Comparison of ENCODE assay signal across 8 mouse cellular contexts in genomic region chr15:12321091-12321787, GRCm38 (mm10). TPM values are rescaled to one million over a fixed set of nuclear protein-coding genes. Genes with fewer than 3 reads are reported as not detected.
DNase-seq lines count a peak whose midpoint lies in the region; ATAC-seq lines count a peak whose summit lies in the region.

Gene Golph3, plus strand, starts transcription at chr15:12321450.

- H3K9ac ChIP-seq in forebrain, embryonic 11.5 days (ENCODE audit: low read length), result peak within 1 kb of the TSS; percentile 97
- peak within 1 kb of the TSS; percentile 93 for H3K9ac ChIP-seq in heart, embryonic 16.5 days (ENCODE audit: low read length)
- peak within 1 kb of the TSS; percentile 100 for H3K9ac ChIP-seq in liver, embryonic 15.5 days
- peak within 1 kb of the TSS; percentile 98 for H3K9ac ChIP-seq in neural tube, embryonic 12.5 days

- H3K9me3 ChIP-seq in forebrain, embryonic 11.5 days (ENCODE audit: control insufficient read depth, low read length), result no peaks in the 10 kb centered on the region
- no peaks in the 10 kb centered on the region for H3K9me3 ChIP-seq in heart, embryonic 16.5 days (replicated peaks; ENCODE audit: control insufficient read depth, low read length)
- no peaks in the 10 kb centered on the region for H3K9me3 ChIP-seq in liver, embryonic 15.5 days (replicated peaks)
- H3K9me3 ChIP-seq in neural tube, embryonic 12.5 days, result no peaks in the 10 kb centered on the region

- ATAC-seq in forebrain, embryonic 11.5 days (replicated peaks; ENCODE audit: low FRiP score), result peak; percentile 98
- ATAC-seq in heart, embryonic 16.5 days (replicated peaks; ENCODE audit: extremely low read depth, insufficient read depth, low FRiP score), result peak; percentile 96
- peak; percentile 89 for ATAC-seq in liver, embryonic 15.5 days (ENCODE audit: insufficient read depth)
- ATAC-seq in neural tube, embryonic 12.5 days (ENCODE audit: low FRiP score, low read depth), result peak; percentile 97

- H3K27ac ChIP-seq in forebrain, embryonic 11.5 days (ENCODE audit: low read depth, low read length), result peak within 1 kb of the TSS; percentile 87
- peak within 1 kb of the TSS; percentile 93 for H3K27ac ChIP-seq in heart, embryonic 16.5 days (ENCODE audit: low read length)
- peak within 1 kb of the TSS; percentile 94 for H3K27ac ChIP-seq in liver, embryonic 15.5 days (replicated peaks)
- H3K27ac ChIP-seq in neural tube, embryonic 12.5 days, result peak within 1 kb of the TSS; percentile 90

- under 1% methylated on average over 74 of the region's 74 CpGs for WGBS in forebrain, embryonic 11.5 days
- WGBS in heart, embryonic 16.5 days, result under 1% methylated on average over 70 of the region's 74 CpGs
- under 1% methylated on average over 73 of the region's 74 CpGs for WGBS in liver, embryonic 15.5 days (ENCODE audit: insufficient replicate concordance)
- under 1% methylated on average over 74 of the region's 74 CpGs for WGBS in neural tube, embryonic 12.5 days

- peaks cover 3% of the 10 kb centered on the region; the same call in 1 of the 2 replicates for H3K36me3 ChIP-seq in forebrain, embryonic 11.5 days (ENCODE audit: control insufficient read depth, insufficient read depth, low read length)
- peaks cover 3% of the 10 kb centered on the region; the same call in 1 of the 2 replicates for H3K36me3 ChIP-seq in heart, embryonic 16.5 days (ENCODE audit: control insufficient read depth, insufficient read depth)
- peaks cover 4% of the 10 kb centered on the region for H3K36me3 ChIP-seq in liver, embryonic 15.5 days (replicated peaks)
- H3K36me3 ChIP-seq in neural tube, embryonic 12.5 days, result 0 out of 2 replicates have a peak, but pooled peaks cover 3% of the 10 kb centered on the region

- peaks cover 2% of the 10 kb centered on the region; the same call in 1 of the 2 replicates for H3K27me3 ChIP-seq in forebrain, embryonic 11.5 days (ENCODE audit: control insufficient read depth, insufficient read depth, low read length)
- H3K27me3 ChIP-seq in heart, embryonic 16.5 days (ENCODE audit: control insufficient read depth, insufficient read depth, low read length), result no peaks in the 10 kb centered on the region
- peaks cover 5% of the 10 kb centered on the region for H3K27me3 ChIP-seq in liver, embryonic 15.5 days
- H3K27me3 ChIP-seq in neural tube, embryonic 12.5 days (replicated peaks), result peaks cover 4% of the 10 kb centered on the region; the same call in 1 of the 2 replicates

- peak within 1 kb of the TSS; percentile 98 for H3K4me3 ChIP-seq in forebrain, embryonic 11.5 days (ENCODE audit: low read depth, low read length)
- peak within 1 kb of the TSS; percentile 77 for H3K4me3 ChIP-seq in heart, embryonic 16.5 days (ENCODE audit: low read length)
- H3K4me3 ChIP-seq in liver, embryonic 15.5 days (replicated peaks), result peak within 1 kb of the TSS; percentile 100
- H3K4me3 ChIP-seq in neural tube, embryonic 12.5 days, result peak within 1 kb of the TSS; percentile 94

- peak; percentile 85 to 87 for DNase-seq in CD8-positive naive resting alpha-beta T cell, adult 2 months (ENCODE audit: low read depth in 2 of 2, low spot score in 2 of 2)
- DNase-seq in c-Kit-positive CD71-negative TER-119-negative erythroid progenitor cells, embryonic 14.5 days (ENCODE audit: low read depth), result peak; percentile 81
- peak; percentile 98 for DNase-seq in forebrain, embryonic 11.5 days (ENCODE audit: low spot score)
- peak; percentile 96 to 99 for DNase-seq in kidney, postnatal 36 days
- peak; percentile 62 for DNase-seq in telencephalon, adult 2 months (ENCODE audit: low read depth, low spot score)

- peak within 1 kb of the TSS; percentile 80 for H3K4me2 ChIP-seq in forebrain, embryonic 11.5 days (ENCODE audit: low read depth, low read length, severe bottlenecking)
- H3K4me2 ChIP-seq in heart, embryonic 16.5 days (ENCODE audit: low read depth, low read length), result peak within 1 kb of the TSS; percentile 91
- peak within 1 kb of the TSS; percentile 92 for H3K4me2 ChIP-seq in liver, embryonic 15.5 days
- H3K4me2 ChIP-seq in neural tube, embryonic 12.5 days (replicated peaks), result peak within 1 kb of the TSS; percentile 72

- H3K4me1 ChIP-seq in forebrain, embryonic 11.5 days (replicated peaks; ENCODE audit: control insufficient read depth, insufficient read depth, low read length), result no peaks in the 10 kb centered on the region; the same call in none of the 2 replicates
- H3K4me1 ChIP-seq in heart, embryonic 16.5 days (ENCODE audit: control insufficient read depth, insufficient read depth, low read length), result peaks cover 14% of the 10 kb centered on the region
- peaks cover 48% of the 10 kb centered on the region for H3K4me1 ChIP-seq in liver, embryonic 15.5 days (replicated peaks)
- peaks cover 15% of the 10 kb centered on the region for H3K4me1 ChIP-seq in neural tube, embryonic 12.5 days

RNA-seq across cellular contexts. Expression of gene Golph3, which starts in this region (rescaled TPM):
- 102 and 103 TPM in 2 replicates for polyA plus RNA-seq in forebrain, embryonic 11.5 days (2014; fragmentation: Nextera tagmentation; extraction: Ambion mirVana)
- polyA plus RNA-seq in heart, embryonic 16.5 days (2015; fragmentation: Nextera tagmentation; extraction: Ambion mirVana), result 61.3 and 67.6 TPM in 2 replicates
- polyA plus RNA-seq in liver, embryonic 15.5 days (2015; fragmentation: Nextera tagmentation; extraction: Ambion mirVana), result 45.5 and 47.1 TPM in 2 replicates
- polyA plus RNA-seq in neural tube, embryonic 12.5 days (2016; fragmentation: Nextera tagmentation; extraction: Ambion mirVana), result 96.7 and 98.4 TPM in 2 replicates

Comparison
In these comparisons a context has a peak if more than half of its experiments do, and no peak if none do; other contexts are left out.
1. Peak in every context shown above with its lines: DNase-seq, ATAC-seq, H3K4me3 ChIP-seq and H3K27ac ChIP-seq.